Mouse (Mus musculus) urinary bladder, postnatal 25 days (tissue): ENCODE measurements around the gene Ly86.

ENCODE experiments used
- DNase-seq: peaks from one replicate; pipeline ENCODE4 v3.0.0; 2022; ENCODE audit warnings: low spot score

Ly86 gene

DNA sequence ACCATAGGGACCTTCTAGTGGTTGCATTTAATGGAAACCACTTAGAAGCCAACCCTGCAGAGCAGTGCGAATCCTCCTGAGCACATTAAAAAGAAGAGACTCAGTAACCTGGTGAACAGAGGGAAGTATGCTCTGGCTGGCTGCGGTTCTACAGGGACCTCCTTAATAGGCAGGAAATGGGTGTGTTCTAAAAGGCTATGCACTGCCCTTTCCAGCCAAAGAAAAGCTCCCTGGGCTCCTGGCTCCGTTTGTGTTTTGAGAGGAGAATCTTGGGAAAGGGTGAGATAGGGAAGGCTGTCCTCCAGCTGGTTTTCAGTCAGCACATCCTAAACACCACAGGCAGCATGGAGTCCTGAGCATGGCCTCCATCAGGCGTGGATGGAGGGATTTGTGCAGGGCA is 8.9 kb downstream of the Ly86 start:
- DNase-seq = no peak

DNA sequence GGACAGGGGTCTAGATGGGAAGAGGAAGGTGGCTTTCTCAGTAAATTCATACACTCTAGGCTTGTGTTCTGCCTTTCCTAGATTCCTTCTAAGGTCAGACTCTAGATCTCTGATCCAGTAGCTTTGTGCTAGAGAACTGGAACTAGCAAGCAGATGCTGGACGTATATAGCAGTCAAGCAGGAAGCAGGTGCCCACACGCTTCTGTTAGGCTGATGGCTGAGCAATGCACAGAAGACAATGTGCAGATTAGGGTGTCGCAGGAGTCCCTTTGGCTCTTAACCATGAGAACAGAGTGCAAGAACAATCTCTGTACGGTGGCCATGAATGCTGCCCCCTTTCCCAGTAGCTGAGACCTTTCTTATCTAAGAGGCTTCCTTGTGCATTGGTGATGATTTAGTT is 9.4 kb downstream of the Ly86 start:
- DNase-seq = no peak

DNA sequence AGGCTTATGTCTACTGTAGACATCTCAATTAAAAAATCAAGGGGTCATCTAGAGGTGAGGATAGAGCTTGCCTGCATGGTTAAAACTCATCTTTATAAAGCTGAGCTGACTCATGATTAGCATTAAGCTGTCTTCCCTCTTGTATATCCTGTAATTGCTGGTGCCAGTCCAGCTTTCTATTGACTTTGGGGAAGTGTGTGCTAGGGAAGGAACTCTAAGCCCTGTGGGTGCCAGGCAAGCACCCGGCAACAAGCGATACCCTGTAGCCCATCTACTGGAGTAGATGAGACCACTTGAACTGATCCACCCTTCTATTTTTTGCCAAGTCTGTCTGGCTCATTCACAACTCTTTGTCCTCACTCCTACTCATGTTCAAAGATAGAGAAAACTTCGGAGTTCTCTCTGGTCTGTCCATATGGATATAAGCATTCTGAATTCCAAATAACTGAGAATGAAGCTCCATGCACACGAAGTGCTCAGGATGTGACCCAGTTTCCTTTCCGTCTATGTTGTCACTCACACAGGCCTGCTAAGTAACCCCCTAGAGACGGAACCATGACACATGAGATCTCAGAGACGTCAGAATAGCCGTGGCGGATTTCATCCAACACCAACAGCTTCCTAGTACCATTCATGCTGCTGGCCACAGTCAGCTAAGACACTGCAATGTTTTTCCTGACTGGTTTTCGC is 10.8 kb downstream of the Ly86 start:
- DNase-seq = no peak

DNA sequence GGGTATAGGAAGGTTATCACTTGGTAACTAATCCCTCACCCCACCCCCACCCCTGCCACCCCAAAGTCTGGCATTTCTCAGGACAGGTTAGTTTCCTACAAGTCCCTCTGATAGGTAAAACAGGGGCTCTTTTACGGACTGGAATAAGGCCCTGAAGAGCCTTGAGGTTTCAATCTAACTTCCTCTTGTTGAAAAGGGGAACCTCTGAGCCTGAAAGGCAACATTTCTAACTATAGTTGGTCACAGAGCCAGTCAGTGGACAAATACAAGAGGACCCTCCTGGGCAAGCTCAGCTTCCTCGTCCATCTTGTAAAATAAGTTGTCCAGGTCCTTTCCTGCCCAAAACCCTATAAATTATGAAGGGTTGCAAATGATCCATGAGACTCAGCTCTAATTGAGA is 11.5 kb downstream of the Ly86 start:
- DNase-seq = no peak

DNA sequence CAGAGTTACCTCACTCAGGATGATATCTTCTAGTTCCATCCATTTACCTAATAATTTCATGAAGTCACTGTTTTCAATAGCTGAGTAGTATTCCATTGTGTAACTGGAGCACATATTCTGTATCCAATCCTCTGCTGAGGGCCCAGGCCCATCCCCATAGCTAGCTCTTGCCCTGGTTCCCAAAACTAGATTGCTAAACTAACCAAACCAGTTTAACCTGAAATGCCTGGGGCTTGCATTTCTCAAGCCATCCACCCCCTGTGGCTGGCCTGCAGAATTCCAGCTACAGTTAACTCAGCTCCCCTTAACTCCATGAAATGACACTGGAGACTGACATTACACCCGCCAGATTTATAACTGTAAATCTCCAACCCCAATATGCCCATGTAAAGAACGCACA is 13.1 kb downstream of the Ly86 start:
- no peak for DNase-seq

DNA sequence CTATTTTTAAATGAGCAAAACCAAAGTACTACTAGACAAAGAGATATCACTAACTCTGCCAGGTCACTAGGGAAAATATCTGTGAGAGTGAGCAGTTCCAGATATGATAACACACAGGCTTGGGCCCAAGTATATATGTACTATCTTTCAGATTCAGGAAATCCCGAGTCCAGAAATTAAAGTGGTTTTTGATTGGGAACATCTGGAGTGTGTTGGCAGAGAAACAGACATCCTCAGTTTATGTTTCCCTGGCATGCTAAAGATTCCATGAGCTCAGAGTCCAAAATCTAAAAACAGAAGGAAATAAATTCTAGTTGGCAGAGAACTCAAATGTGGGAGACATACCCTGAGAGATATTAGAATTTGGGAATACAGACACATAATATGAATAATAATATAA is 16.2 kb downstream of the Ly86 start:
- no peak for DNase-seq

DNA sequence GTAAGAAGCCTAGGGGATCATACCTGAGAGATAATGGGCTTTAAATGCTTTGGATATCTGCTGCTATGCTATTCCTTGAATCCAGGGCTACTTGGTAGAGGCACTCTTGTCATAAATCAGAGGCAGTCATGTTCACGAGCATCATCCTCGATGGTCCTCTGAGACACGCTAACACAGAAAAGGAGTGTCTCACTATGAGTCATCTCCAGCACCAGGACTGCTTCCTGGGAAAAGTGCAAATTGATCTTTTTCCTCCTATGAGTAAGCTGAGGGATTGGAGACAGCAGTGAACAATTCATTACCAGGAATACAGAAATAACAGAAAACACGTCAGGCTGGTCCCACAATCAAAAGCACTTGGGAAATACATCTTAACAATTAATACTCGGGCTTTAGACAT is 19.3 kb downstream of the Ly86 start:
- DNase-seq = no peak

DNA sequence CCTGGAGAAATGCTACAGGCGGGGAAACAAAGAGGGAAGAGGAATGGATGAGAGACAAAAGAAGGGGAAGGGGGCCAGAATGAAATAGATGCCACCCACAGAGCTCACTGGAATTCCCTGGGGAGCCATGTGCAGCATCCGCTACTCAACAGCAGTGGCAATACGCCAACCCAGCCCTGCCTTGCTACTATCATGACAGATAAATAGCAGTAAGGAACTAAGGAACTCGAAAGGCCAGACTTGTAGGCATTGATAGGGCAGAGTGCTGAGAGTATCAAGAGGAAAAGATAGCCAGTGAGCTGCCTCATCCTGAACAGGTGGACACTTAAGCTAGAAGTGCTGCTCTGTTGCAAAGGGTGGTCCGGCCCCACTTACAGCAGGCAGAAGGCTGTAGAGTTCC is 31.4 kb downstream of the Ly86 start:
- no peak for DNase-seq

DNA sequence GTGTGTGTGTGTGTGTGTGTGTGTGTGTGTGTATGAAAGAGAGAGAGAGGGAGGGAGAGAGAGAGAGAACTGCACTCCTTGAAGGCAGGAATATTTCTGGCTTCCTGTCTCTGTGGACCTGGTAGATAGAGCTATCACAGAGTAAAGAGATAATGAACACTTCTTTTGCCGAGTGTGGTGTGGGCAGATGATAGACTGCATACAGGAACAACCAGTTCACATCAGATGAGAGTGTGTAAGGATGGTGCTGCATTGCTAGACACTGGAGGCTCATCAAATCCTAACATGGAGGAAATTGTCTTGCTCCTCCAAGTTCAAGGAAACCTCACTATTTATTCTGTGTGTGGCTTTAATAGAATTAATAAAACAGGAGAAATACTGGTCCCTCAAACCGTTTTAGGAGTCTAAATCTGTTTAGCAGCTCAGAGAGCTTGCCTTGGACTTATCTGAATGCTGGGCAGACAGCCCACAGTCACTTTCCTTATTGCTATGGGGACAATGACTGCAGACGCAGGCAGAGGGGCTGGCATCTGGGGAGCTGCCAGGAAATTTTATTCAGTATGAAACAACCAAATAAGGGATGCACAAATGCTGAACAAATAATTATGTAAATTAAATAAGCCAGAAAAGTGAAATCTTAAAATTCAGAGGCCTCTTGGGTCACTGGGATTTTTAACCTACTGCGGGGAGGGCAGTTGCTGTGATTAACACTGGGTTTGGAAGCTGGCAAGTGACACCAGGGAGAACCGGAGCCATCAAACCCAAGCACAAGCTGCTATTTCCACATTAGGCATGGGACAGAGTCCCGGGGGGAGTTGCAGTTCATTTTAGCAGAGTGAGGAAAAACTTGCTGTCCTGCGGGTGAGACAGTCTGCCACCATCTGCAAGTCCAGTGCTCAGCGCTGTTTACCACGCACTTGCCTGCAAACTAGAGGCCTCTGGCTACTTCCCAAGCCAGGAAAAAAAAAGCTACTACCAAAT is 43.5 kb downstream of the Ly86 start:
- no peak for DNase-seq

DNA sequence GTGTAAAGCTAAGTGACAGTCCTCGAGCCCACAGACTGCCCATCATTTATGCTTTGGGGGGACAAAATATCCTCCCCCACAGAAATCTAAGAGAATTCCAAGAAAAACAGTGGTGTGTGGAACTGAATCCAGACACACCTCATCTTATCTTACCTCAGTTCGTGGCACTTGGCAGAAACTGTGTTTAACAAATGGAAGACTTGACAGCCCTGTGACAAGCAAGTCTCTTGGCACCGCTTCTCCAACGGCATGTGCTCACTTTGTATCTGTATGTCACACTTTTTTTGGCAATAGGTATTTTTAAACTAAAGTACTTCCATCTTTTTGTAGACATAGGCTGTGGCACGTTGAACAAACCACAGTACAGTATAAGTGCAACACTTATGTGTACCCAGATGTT is 44.3 kb downstream of the Ly86 start:
- no peak for DNase-seq

DNA sequence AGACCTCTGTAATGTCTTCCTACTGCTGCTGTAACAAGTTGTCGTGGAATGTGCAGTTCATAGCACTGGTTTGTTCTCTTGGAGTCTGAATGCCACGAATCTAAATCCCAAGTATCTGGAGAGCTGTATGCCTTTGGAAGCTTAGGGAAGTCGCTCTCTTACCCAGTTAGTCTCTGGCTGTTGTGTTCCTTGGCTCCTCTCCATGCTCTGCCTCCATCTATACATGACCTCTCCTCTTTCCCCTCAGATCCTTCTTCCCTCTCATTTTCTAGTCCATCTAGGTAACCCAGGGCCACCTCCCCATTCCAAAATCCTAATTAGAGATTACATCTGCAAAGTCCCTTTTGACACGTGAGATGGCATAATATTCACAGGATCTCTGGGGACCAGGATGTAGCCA is 53.8 kb downstream of the Ly86 start:
- DNase-seq = no peak

DNA sequence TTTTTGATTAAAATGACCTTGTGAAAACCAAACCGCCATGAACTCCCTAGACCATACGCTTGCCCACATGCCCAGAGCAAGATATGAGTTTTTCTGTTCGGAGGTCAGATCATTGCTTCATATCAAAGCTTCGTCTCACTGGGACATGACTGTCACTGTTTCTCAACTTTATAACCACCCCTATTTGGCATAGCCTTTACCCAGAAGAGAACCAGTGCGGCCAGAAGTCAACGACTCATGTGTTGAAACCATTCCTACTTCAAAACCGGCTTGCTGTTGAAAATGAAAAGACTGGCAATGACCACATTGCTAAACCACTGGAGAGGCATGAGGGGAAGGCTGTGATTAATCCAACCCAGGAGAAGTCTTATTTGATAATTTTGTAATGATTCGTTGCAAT is 54.3 kb downstream of the Ly86 start:
- DNase-seq = no peak

DNA sequence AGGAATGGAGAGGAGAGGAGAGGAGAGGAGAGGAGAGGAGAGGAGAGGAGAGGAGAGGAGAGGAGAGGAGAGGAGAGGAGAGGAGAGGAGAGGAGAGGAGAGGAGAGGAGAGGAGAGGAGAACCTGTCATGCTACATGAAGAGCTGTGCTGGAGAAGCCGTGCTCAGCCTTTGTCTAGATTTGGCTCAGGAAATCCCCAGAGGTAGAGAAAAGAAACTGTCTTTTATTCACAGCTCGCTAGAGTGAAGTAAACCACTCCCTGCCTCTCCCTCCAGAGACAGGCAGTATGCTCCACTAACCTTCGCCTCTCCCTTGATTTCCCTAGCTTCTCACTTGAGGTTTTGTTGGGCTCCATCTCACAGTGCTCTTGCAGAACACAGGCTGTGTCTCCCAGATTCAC is 57.4 kb downstream of the Ly86 start:
- no peak for DNase-seq

DNA sequence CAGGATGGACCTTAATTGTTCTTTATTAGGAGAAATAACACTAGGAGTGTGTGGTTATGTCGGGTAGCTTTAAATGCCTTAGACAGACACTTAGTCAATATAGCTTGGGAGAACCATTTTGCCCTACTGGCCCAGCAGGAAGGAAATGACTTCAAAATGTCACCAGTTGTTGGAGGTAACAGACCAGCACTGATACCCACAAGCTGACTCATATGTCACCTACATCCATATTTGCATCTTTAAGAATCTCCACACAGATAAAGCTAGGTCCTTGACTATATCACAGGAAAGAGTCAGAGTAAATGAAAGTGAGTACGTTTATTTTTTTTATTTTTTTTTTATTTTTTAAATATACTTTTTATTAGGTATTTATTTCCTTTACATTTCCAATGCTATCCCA is 58.7 kb downstream of the Ly86 start:
- DNase-seq = no peak

DNA sequence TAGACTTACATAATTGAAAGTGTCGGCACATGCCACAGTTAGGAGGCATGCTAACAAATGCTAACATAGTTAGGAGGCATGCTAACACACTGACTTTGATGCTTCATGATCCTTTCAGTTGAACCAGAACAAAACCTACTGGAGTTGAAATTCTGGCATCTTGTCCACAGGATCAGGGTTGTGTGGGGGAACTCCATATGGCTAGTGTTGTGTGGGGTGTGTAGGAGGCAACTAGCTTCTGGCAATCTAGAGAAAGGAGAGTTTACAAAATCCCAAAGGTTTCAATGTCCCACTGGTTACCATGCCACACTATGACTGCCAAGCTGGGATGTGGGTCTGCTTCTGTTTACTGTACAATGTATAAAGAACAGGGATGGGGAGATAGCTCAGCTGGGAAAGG is 70.7 kb downstream of the Ly86 start:
- DNase-seq = no peak

DNA sequence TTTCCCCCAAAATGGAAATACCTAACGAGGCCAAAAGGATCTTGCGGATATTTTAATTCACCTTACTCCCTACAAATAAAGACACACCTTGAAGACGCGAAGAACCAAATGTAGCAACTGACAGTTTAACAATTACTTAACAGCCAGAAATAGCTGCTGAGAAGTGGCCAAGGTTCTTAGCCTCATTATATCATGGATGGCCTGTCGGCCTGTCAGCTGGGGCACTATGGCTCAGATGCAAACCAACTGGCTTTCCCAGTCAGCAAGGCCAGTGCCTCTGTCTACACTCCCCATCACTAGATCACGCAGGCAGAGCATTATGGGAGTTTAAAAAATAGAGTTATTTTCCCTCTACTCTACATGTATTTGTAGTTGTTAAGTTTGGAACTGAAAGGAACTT is 78.4 kb downstream of the Ly86 start:
- DNase-seq = no peak

DNA sequence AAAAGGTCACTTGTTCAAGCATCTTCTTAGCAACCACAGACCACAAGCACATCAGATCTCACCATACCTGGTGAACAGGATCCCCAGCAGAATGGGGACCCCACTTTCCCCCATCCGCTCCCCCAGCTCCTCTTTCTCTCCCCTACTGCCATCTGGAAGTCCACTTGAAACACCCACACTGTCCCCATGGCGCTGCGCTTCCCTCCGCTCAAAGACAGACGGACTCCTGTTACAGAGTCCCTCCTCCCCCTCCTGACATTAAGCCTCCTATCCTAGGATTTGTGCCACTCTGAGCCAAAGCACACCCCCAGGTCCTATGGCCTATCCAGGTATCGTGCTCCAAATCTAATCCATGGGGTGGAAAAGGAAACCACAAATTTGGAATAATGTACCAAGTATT is 79.9 kb downstream of the Ly86 start:
- DNase-seq = no peak

DNA sequence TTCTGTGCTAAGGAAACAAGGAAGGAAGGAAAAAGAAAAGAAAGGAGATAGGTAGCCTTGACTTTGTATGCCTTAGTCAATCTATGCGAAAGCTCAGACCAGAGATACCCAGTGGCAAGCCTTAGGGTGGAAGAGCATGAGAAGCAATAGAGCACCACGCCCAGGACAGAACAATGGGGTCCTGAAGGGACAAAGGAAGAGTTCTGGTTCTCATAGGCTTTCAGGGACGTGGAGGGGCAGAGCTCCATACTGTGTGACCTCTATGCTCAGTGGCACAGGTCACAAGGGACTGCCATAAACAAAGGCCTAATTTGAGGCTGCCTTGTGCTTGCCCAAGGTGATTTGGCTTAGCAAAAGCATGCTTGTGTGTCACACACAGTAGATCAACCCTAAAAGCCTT is 80.4 kb downstream of the Ly86 start:
- DNase-seq = no peak

DNA sequence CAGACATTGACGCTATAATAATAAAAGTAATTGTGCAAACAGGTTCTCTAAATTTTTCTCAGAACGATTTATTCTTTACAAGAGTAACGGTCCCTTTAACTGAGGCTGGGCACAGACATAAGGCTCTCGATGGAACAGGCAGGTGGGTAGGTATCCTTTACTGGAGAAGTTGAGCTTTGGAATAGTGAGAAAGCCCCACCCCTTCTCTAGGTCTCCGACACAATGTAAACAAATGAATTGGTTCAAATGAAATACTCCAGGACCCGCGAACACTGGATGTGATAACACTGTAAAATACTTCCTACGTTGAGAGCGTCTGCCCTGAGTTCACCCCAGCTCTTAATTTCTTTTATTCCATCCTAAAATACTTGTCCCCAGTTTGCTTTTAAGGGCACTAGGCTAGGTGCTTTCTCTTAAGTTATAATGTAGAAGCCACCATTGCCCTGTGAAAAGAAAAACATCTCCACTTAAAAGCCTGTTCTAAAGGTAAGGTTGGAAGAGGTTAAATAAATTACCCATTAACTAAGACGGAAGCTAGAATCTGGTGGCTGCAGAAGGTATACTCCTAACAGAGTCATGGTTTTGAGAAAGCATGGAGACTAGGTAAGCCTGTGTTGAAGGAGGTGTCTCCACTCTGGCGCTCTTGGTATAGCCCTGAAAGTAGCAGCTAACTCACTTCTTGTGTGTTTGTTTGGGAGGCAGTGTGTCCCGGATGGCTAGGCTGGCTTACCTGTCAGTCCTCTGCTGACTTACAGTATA is 81.7 kb downstream of the Ly86 start:
- DNase-seq = no peak

DNA sequence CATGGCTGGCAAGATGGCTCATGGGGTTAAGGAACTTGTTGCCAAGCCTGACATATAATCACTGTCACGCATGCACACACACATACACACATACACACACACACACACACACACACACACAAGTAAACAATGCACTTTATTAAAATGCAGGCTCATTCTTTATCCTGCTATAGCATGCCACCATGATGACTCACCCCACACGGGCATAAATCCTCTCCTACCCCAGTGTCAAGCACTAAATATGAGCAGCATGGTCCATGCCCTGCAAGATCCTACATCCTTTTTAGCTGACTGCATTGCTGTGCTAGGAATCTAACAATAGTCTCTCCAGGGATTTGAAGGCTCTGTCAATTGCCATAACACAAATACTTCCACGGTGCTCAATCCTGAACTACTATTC is 83.5 kb downstream of the Ly86 start:
- DNase-seq = no peak

DNA sequence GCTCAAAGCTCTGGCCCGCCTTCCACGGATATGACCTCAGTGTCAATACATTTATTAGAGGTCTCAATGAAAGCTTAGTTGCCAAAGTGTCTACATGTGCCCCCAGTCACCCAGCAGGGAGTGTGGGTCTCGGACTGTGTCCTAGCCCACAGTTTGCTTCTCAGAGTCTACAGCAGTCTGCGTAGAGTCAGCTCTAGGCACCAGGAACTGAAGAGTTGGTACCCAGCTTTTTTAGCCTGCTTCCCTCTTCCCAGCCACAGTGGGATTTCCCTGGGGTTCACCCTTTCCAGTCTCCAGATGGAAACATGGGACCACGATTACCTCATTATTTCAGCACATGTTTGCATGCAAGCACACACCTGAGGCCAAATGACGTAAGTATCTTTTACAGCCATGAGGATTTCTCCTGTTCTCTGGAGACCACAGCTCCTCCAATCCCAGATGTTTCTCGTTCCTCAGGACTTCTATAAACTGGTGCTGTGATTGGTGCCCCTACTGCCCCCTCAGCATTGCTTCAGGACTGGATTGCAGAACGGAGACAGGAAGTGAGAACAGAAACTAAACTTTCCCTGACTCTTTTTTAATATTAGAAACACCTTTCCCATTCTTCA is 84.8 kb downstream of the Ly86 start:
- no peak for DNase-seq

DNA sequence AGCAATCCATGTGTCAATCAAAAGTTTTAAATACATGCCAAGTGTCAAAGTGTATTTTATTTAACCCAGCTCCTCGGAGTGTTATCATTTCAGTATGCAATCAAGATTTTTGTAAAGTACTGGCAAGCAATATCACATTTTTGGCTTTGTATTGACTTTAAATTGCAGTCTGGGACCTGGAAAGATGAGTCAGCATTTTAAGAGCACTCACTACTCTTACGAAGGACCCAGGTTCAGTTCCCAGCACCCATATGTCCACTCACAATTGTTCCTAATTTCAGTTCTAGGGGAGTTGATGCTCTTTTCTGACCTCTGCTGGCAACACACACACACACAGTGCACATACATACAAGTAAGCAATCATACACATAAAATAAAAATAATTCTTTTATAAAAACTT is 86.7 kb downstream of the Ly86 start:
- no peak for DNase-seq
